ENCODE assay signal across 7 mouse cellular contexts in the genomic region with DNA sequence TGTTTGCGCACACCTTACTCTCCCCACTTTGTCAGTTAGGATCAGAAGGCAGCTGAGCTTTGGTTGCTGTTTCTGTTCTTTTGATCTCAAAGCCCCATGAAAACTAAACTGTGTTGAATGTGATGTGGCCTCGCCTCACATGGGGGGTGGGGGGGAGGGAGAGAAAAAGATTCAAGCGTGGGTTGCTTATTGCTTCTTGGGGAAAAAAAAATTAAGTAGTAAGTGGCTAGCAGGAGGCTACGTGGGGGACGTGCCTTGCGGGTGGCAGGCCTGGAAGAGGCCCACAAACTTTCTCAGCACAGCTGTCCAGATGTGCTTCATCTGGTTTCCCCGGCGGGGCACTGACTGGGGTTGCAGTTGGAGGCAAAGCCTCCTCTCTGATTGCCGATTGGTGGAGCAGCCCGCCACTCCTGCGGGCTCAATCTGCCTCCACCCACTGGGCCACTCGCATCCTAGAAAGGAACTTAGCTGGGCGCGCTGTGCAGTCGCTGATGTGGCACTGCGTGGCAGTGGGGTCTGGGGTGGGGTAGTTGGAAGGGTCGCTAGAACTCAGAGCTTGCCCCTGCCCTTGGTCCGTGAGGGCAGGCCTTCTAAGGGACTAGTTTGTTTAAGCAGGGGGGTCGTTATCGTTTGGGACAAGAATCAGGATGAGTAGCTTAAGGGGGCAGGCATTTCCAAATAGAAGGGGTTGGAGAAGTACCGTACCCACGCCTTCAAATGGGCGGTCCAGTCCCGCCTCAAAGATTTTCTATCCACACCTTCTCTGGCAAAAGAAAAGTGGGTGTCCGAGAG. TPM values are rescaled to one million over a fixed set of nuclear protein-coding genes. Genes with fewer than 3 reads are reported as not detected.
DNase-seq lines count a peak whose midpoint lies in the region; ATAC-seq and TF ChIP-seq lines count a peak whose summit lies in the region.

A gene (minus strand): TSS at position 343 of the 792 bp plus-strand sequence.

- no peaks in the 10 kb centered on the region for H3K4me1 ChIP-seq in bone marrow, adult 2 months (ENCODE audit: control insufficient read depth, insufficient read depth, low read length)
- H3K4me1 ChIP-seq in embryonic facial prominence, embryonic 11.5 days (ENCODE audit: control insufficient read depth, insufficient read depth, low read length) = no peaks in the 10 kb centered on the region
- H3K4me1 ChIP-seq in intestine, postnatal 0 days (replicated peaks; ENCODE audit: control insufficient read depth, insufficient read depth, low read length) = no peaks in the 10 kb centered on the region; the same call in 1 of the 2 replicates
- H3K4me1 ChIP-seq in small intestine, adult 2 months (ENCODE audit: control insufficient read depth, insufficient read depth, insufficient read length, low read length) = 0 out of 2 replicates have a peak, but pooled peaks cover 4% of the 10 kb centered on the region

- peak; percentile 94 for DNase-seq in embryonic facial prominence, embryonic 11.5 days (ENCODE audit: low spot score)
- peak; percentile 91 to 92 for DNase-seq in heart, adult 18-20 months
- peak; percentile 78 to 80 for DNase-seq in left cerebral cortex, postnatal 14 days (ENCODE audit: low spot score in 2 of 2)
- DNase-seq in mesoderm, embryonic 11.5 days (ENCODE audit: low read depth, low spot score) = peak; percentile 91

- peak within 1 kb of the TSS; percentile 18 for H3K4me3 ChIP-seq in bone marrow, adult 2 months (replicated peaks; ENCODE audit: control insufficient read depth, low read depth, low read length)
- peak within 1 kb of the TSS; percentile 38 for H3K4me3 ChIP-seq in embryonic facial prominence, embryonic 11.5 days (ENCODE audit: low read depth, low read length)
- peak within 1 kb of the TSS; percentile 43 for H3K4me3 ChIP-seq in intestine, postnatal 0 days (ENCODE audit: low read depth, low read length)
- peak within 1 kb of the TSS; percentile 61 for H3K4me3 ChIP-seq in small intestine, adult 2 months (ENCODE audit: low read depth, low read length)

- H3K27me3 ChIP-seq in embryonic facial prominence, embryonic 11.5 days (ENCODE audit: control insufficient read depth, insufficient read depth, low read length) = no peaks in the 10 kb centered on the region
- no peaks in the 10 kb centered on the region for H3K27me3 ChIP-seq in intestine, postnatal 0 days (replicated peaks; ENCODE audit: control insufficient read depth, insufficient read depth, low read length)
- H3K27me3 ChIP-seq in small intestine, adult 2 months (ENCODE audit: control insufficient read depth, insufficient read depth, low read length) = 0 out of 2 replicates have a peak, but pooled peaks cover 4% of the 10 kb centered on the region

- H3K36me3 ChIP-seq in embryonic facial prominence, embryonic 11.5 days (replicated peaks; ENCODE audit: control insufficient read depth, insufficient read depth, low read depth, low read length) = no peaks in the 10 kb centered on the region
- H3K36me3 ChIP-seq in intestine, postnatal 0 days (ENCODE audit: control insufficient read depth, insufficient read depth) = no peaks in the 10 kb centered on the region
- no peaks in the 10 kb centered on the region for H3K36me3 ChIP-seq in small intestine, adult 2 months (ENCODE audit: control insufficient read depth, insufficient read depth, low read length)

- H3K9ac ChIP-seq in embryonic facial prominence, embryonic 11.5 days (replicated peaks; ENCODE audit: low read length) = peak within 1 kb of the TSS; percentile 23
- H3K9ac ChIP-seq in intestine, postnatal 0 days (ENCODE audit: low read depth, low read length) = no peak within 1 kb of the TSS

- peak; percentile 99 for ATAC-seq in embryonic facial prominence, embryonic 11.5 days (replicated peaks; ENCODE audit: insufficient number of reproducible peaks, low FRiP score, low TSS enrichment, low read depth)
- peak; percentile 73 for ATAC-seq in intestine, postnatal 0 days

- H3K4me2 ChIP-seq in embryonic facial prominence, embryonic 11.5 days (ENCODE audit: low read depth, low read length) = peak within 1 kb of the TSS; percentile 60
- H3K4me2 ChIP-seq in intestine, postnatal 0 days (replicated peaks; ENCODE audit: low read depth) = peak within 1 kb of the TSS; percentile 69

- 6% methylated on average over 25 of the region's 25 CpGs for WGBS in bone marrow, adult 2 months
- 4% methylated on average over 25 of the region's 25 CpGs for WGBS in embryonic facial prominence, embryonic 11.5 days
- WGBS in intestine, postnatal 0 days = 5% methylated on average over 25 of the region's 25 CpGs
- 6% methylated on average over 25 of the region's 25 CpGs for WGBS in small intestine, adult 2 months

- no peak within 1 kb of the TSS; the same call in 1 of the 2 replicates for H3K27ac ChIP-seq in bone marrow, adult 2 months (ENCODE audit: control insufficient read depth, insufficient read depth, low read depth, low read length, poor library complexity)
- H3K27ac ChIP-seq in embryonic facial prominence, embryonic 11.5 days (replicated peaks; ENCODE audit: low read depth, low read length) = no peak within 1 kb of the TSS
- H3K27ac ChIP-seq in intestine, postnatal 0 days (ENCODE audit: low read depth, low read length) = no peak within 1 kb of the TSS
- no peak within 1 kb of the TSS for H3K27ac ChIP-seq in small intestine, adult 2 months (ENCODE audit: insufficient read depth, low read depth, low read length)

- intact Hi-C loops in left cerebral cortex, postnatal 14 days (cut with DNase I) = no loop called here

- no peak for TF ChIP-seq CTCF in bone marrow, adult 2 months (IDR thresholded peaks at IDR 0.05; ENCODE audit: control insufficient read depth, insufficient read depth, low read length)
- TF ChIP-seq CTCF in intestine, postnatal 0 days (IDR thresholded peaks at IDR 0.05; ENCODE audit: low read depth) = no peak
- no peak for TF ChIP-seq CTCF in small intestine, adult 2 months (IDR thresholded peaks at IDR 0.05; ENCODE audit: extremely low read depth, insufficient read length, insufficient replicate concordance, low read depth, low read length)

- no peak for TF ChIP-seq POLR2A in bone marrow, adult 2 months (IDR thresholded peaks at IDR 0.05; ENCODE audit: borderline replicate concordance, control insufficient read depth, low read depth, low read length)
- no peak for TF ChIP-seq POLR2A in small intestine, adult 2 months (IDR thresholded peaks at IDR 0.05; ENCODE audit: low read depth, low read length)

- no peaks in the 10 kb centered on the region for H3K9me3 ChIP-seq in embryonic facial prominence, embryonic 11.5 days (replicated peaks; ENCODE audit: control insufficient read depth, low read length)
- no peaks in the 10 kb centered on the region for H3K9me3 ChIP-seq in intestine, postnatal 0 days (ENCODE audit: control insufficient read depth)

RNA-seq across cellular contexts. Expression of the gene that starts here (rescaled TPM):
- 5.3 and 8.8 TPM in 2 replicates for polyA plus RNA-seq in bone marrow, adult 2 months (2011; ENCODE audit: insufficient read depth, insufficient read length, low replicate concordance, missing spikeins)
- polyA plus RNA-seq in embryonic facial prominence, embryonic 11.5 days (2014; fragmentation: Nextera tagmentation; extraction: Ambion mirVana) = 15.2 and 15.9 TPM in 2 replicates
- 1 to 10 TPM; 2.9 to 4.8 TPM for total RNA-seq in heart, adult 18-20 months (2021)
- 6.0 and 6.1 TPM in 2 replicates for polyA plus RNA-seq in intestine, postnatal 0 days (2015; fragmentation: Nextera tagmentation; extraction: Ambion mirVana)
- 1 to 10 TPM; 1.7 to 3.2 TPM for total RNA-seq in left cerebral cortex, postnatal 14 days (2021)
- 0.24 and 0.25 TPM in 2 replicates for polyA plus RNA-seq in small intestine, adult 2 months (2012; rRNA removed)
